Mouse (Mus musculus): ENCODE measurements around the gene Ptprz1. TPM values are rescaled to one million over a fixed set of nuclear protein-coding genes. Genes with fewer than 3 reads are reported as not detected.

The Ptprz1 gene
- polyA plus RNA-seq, 1 experiment: not detected

- H3K27ac ChIP-seq (ENCODE audit: control insufficient read depth, insufficient read depth, low read depth, low read length, poor library complexity): no peak overlapping the region
- WGBS: 78% methylated on average over 3 of the region's 3 CpGs
- TF ChIP-seq POLR2A (IDR thresholded peaks at IDR 0.05; ENCODE audit: borderline replicate concordance, control insufficient read depth, low read depth, low read length): no peak
- no peak for TF ChIP-seq CTCF (IDR thresholded peaks at IDR 0.05; ENCODE audit: control insufficient read depth, insufficient read depth, low read length)
These were observed 88.1 kb downstream of the Ptprz1 start for GRCm38 (mm10) chr6:22963374-22963773.

GRCm38 (mm10) chr6:22968073-22968472, 92.8 kb downstream of the Ptprz1 start:
- WGBS: 47% methylated on average over 2 of the region's 2 CpGs
- TF ChIP-seq POLR2A (IDR thresholded peaks at IDR 0.05; ENCODE audit: borderline replicate concordance, control insufficient read depth, low read depth, low read length) (no peak), CTCF (IDR thresholded peaks at IDR 0.05; ENCODE audit: control insufficient read depth, insufficient read depth, low read length) (no peak)

More at GRCm38 (mm10) chr6:22963374-22963773, 88.1 kb downstream of the Ptprz1 start:
- no peak overlapping the region for H3K4me3 ChIP-seq (replicated peaks; ENCODE audit: control insufficient read depth, low read depth, low read length)
- no peaks in the 10 kb centered on the region for H3K4me1 ChIP-seq (ENCODE audit: control insufficient read depth, insufficient read depth, low read length)

GRCm38 (mm10) chr6:22983769-22984519, 108.6 kb downstream of the Ptprz1 start:
- 6% methylated on average over 9 of the region's 9 CpGs for WGBS
- H3K4me1 ChIP-seq (ENCODE audit: control insufficient read depth, insufficient read depth, low read length): no peaks in the 10 kb centered on the region
- H3K4me3 ChIP-seq (replicated peaks; ENCODE audit: control insufficient read depth, low read depth, low read length): no peak overlapping the region
- no peak overlapping the region for H3K27ac ChIP-seq (ENCODE audit: control insufficient read depth, insufficient read depth, low read depth, low read length, poor library complexity)
- TF ChIP-seq POLR2A (IDR thresholded peaks at IDR 0.05; ENCODE audit: borderline replicate concordance, control insufficient read depth, low read depth, low read length) (no peak), CTCF (IDR thresholded peaks at IDR 0.05; ENCODE audit: control insufficient read depth, insufficient read depth, low read length) (no peak)

More at GRCm38 (mm10) chr6:22968073-22968472, 92.8 kb downstream of the Ptprz1 start:
- no peak overlapping the region for H3K4me3 ChIP-seq (replicated peaks; ENCODE audit: control insufficient read depth, low read depth, low read length)
- no peak overlapping the region for H3K27ac ChIP-seq (ENCODE audit: control insufficient read depth, insufficient read depth, low read depth, low read length, poor library complexity)
- H3K4me1 ChIP-seq (ENCODE audit: control insufficient read depth, insufficient read depth, low read length): no peaks in the 10 kb centered on the region

GRCm38 (mm10) chr6:22984520-22985154, 109.3 kb downstream of the Ptprz1 start:
- WGBS: 29% methylated on average over 5 of the region's 5 CpGs
- TF ChIP-seq CTCF (IDR thresholded peaks at IDR 0.05; ENCODE audit: control insufficient read depth, insufficient read depth, low read length) (no peak), POLR2A (IDR thresholded peaks at IDR 0.05; ENCODE audit: borderline replicate concordance, control insufficient read depth, low read depth, low read length) (no peak)
- H3K4me1 ChIP-seq (ENCODE audit: control insufficient read depth, insufficient read depth, low read length): no peaks in the 10 kb centered on the region
- no peak overlapping the region for H3K27ac ChIP-seq (ENCODE audit: control insufficient read depth, insufficient read depth, low read depth, low read length, poor library complexity)
- H3K4me3 ChIP-seq (replicated peaks; ENCODE audit: control insufficient read depth, low read depth, low read length): no peak overlapping the region

GRCm38 (mm10) chr6:23003152-23003551, 127.8 kb downstream of the Ptprz1 start:
- no peak overlapping the region for H3K4me3 ChIP-seq (replicated peaks; ENCODE audit: control insufficient read depth, low read depth, low read length)
- TF ChIP-seq CTCF (IDR thresholded peaks at IDR 0.05; ENCODE audit: control insufficient read depth, insufficient read depth, low read length) (no peak), POLR2A (IDR thresholded peaks at IDR 0.05; ENCODE audit: borderline replicate concordance, control insufficient read depth, low read depth, low read length) (no peak)
- WGBS: 27% methylated on average over 3 of the region's 3 CpGs
- no peaks in the 10 kb centered on the region for H3K4me1 ChIP-seq (ENCODE audit: control insufficient read depth, insufficient read depth, low read length)
- no peak overlapping the region for H3K27ac ChIP-seq (ENCODE audit: control insufficient read depth, insufficient read depth, low read depth, low read length, poor library complexity)

- TF ChIP-seq CTCF (IDR thresholded peaks at IDR 0.05; ENCODE audit: control insufficient read depth, insufficient read depth, low read length) (no peak), POLR2A (IDR thresholded peaks at IDR 0.05; ENCODE audit: borderline replicate concordance, control insufficient read depth, low read depth, low read length) (no peak)
- WGBS: 62% methylated on average over 4 of the region's 4 CpGs
- no peak overlapping the region for H3K4me3 ChIP-seq (replicated peaks; ENCODE audit: control insufficient read depth, low read depth, low read length)
- H3K4me1 ChIP-seq (ENCODE audit: control insufficient read depth, insufficient read depth, low read length): no peaks in the 10 kb centered on the region
- no peak overlapping the region for H3K27ac ChIP-seq (ENCODE audit: control insufficient read depth, insufficient read depth, low read depth, low read length, poor library complexity)
These were observed 139.8 kb downstream of the Ptprz1 start for GRCm38 (mm10) chr6:23014988-23015613.

GRCm38 (mm10) chr6:23028251-23028650, 152.9 kb downstream of the Ptprz1 start:
- TF ChIP-seq CTCF (IDR thresholded peaks at IDR 0.05; ENCODE audit: control insufficient read depth, insufficient read depth, low read length): no peak
- no peak for TF ChIP-seq POLR2A (IDR thresholded peaks at IDR 0.05; ENCODE audit: borderline replicate concordance, control insufficient read depth, low read depth, low read length)
- Histone ChIP-seq H3K4me1 (ENCODE audit: control insufficient read depth, insufficient read depth, low read length) (no peaks in the 10 kb centered on the region), H3K4me3 (replicated peaks; ENCODE audit: control insufficient read depth, low read depth, low read length) (no peak overlapping the region), H3K27ac (ENCODE audit: control insufficient read depth, insufficient read depth, low read depth, low read length, poor library complexity) (no peak overlapping the region)
- WGBS: 74% methylated on average over 1 of the region's 1 CpGs

GRCm38 (mm10) chr6:23048836-23049235, 173.5 kb downstream of the Ptprz1 start:
- no peak overlapping the region for H3K4me3 ChIP-seq (replicated peaks; ENCODE audit: control insufficient read depth, low read depth, low read length)
- TF ChIP-seq CTCF (IDR thresholded peaks at IDR 0.05; ENCODE audit: control insufficient read depth, insufficient read depth, low read length) (no peak), POLR2A (IDR thresholded peaks at IDR 0.05; ENCODE audit: borderline replicate concordance, control insufficient read depth, low read depth, low read length) (no peak)
- WGBS: 79% methylated on average over 4 of the region's 4 CpGs
- H3K4me1 ChIP-seq (ENCODE audit: control insufficient read depth, insufficient read depth, low read length): no peaks in the 10 kb centered on the region
- no peak overlapping the region for H3K27ac ChIP-seq (ENCODE audit: control insufficient read depth, insufficient read depth, low read depth, low read length, poor library complexity)

Measured in bone marrow, adult 2 months (tissue).